Comparison of ENCODE assay signal across 26 mouse cellular contexts in genomic region chr14:29976927-29977326, GRCm38 (mm10). TPM values are rescaled to one million over a fixed set of nuclear protein-coding genes. Genes with fewer than 3 reads are reported as not detected.
DNase-seq lines count a peak whose midpoint lies in the region; ATAC-seq and TF ChIP-seq lines count a peak whose summit lies in the region.
"Had no signal": no experiment of that assay in that cellular context is flagged by ENCODE, and none has a peak within 500 bp of the region (broad histone marks: within the 10 kb centered on the region; RNA-seq: fewer than 3 reads in every experiment).

No protein-coding gene starts in this region.

- peaks cover 51% of the 10 kb centered on the region for H3K36me3 ChIP-seq in intestine, postnatal 0 days (ENCODE audit: control insufficient read depth, insufficient read depth)
- H3K36me3 ChIP-seq in intestine, embryonic 16.5 days (ENCODE audit: control insufficient read depth, insufficient read depth, low read length): peaks cover 31% of the 10 kb centered on the region
- peaks cover 27% of the 10 kb centered on the region for H3K36me3 ChIP-seq in liver, adult 2 months (ENCODE audit: control insufficient read depth, insufficient read depth, low read length)
- peaks cover 33% of the 10 kb centered on the region for H3K36me3 ChIP-seq in liver, embryonic 11.5 days (ENCODE audit: control insufficient read depth, insufficient read depth, low read length)
- peaks cover 43% of the 10 kb centered on the region for H3K36me3 ChIP-seq in liver, postnatal 0 days (replicated peaks; ENCODE audit: insufficient read depth, low read length)
- peaks cover 58% of the 10 kb centered on the region for H3K36me3 ChIP-seq in liver, embryonic 12.5 days

- no peak for TF ChIP-seq POLR2A in liver, adult 2 months (IDR thresholded peaks at IDR 0.05; ENCODE audit: extremely low read depth, insufficient read depth, low read length)

- H3K27ac ChIP-seq in intestine, postnatal 0 days (ENCODE audit: low read depth, low read length): no peak overlapping the region
- no peak overlapping the region for H3K27ac ChIP-seq in intestine, embryonic 16.5 days (ENCODE audit: low read length)
- H3K27ac ChIP-seq in liver, adult 2 months (replicated peaks; ENCODE audit: insufficient read depth, low read depth, low read length): peak overlapping the region; percentile 78
- no peak overlapping the region for H3K27ac ChIP-seq in liver, embryonic 11.5 days (ENCODE audit: low read depth, low read length)
- H3K27ac ChIP-seq in liver, postnatal 0 days (ENCODE audit: low read depth): peak overlapping the region; percentile 71
- no peak overlapping the region for H3K27ac ChIP-seq in liver, embryonic 12.5 days
- H3K27ac ChIP-seq: embryonic facial prominence, embryonic 10.5 days; embryonic facial prominence, embryonic 12.5 days; forebrain, embryonic 13.5 days had no signal

- no peak for TF ChIP-seq CTCF in intestine, postnatal 0 days (IDR thresholded peaks at IDR 0.05; ENCODE audit: low read depth)
- no peak for TF ChIP-seq CTCF in liver, adult 2 months (IDR thresholded peaks at IDR 0.05; ENCODE audit: low read depth, low read length)
- TF ChIP-seq CTCF in liver, postnatal 0 days (IDR thresholded peaks at IDR 0.05; ENCODE audit: low read depth): no peak

- no peak overlapping the region for H3K9ac ChIP-seq in intestine, postnatal 0 days (ENCODE audit: low read depth, low read length)
- H3K9ac ChIP-seq in intestine, embryonic 16.5 days (ENCODE audit: low read depth, low read length): no peak overlapping the region
- no peak overlapping the region for H3K9ac ChIP-seq in liver, adult 2 months (ENCODE audit: low read depth, low read length)
- H3K9ac ChIP-seq in liver, embryonic 11.5 days (ENCODE audit: low read depth, low read length): no peak overlapping the region
- H3K9ac ChIP-seq in liver, postnatal 0 days (replicated peaks): no peak overlapping the region
- no peak overlapping the region for H3K9ac ChIP-seq in liver, embryonic 12.5 days
- H3K9ac ChIP-seq: embryonic facial prominence, embryonic 12.5 days; forebrain, embryonic 13.5 days had no signal

- ATAC-seq in intestine, postnatal 0 days: peak; percentile 24; the same call in 1 of the 2 replicates
- no peak for ATAC-seq in intestine, embryonic 16.5 days
- ATAC-seq in liver, embryonic 11.5 days (replicated peaks; ENCODE audit: low FRiP score): no peak
- peak; percentile 59 for ATAC-seq in liver, postnatal 0 days
- no peak for ATAC-seq in liver, embryonic 12.5 days
- ATAC-seq: activated CD4-positive, CD25-positive, alpha-beta regulatory T cell, adult 4 months; CD4-positive, CD25-positive, alpha-beta regulatory T cell, adult 4 months; forebrain, embryonic 13.5 days; Patski had no signal

- 0 out of 2 replicates have a peak, but pooled peaks have one; percentile 37 for TF ChIP-seq EP300 in liver, postnatal 0 days (IDR thresholded peaks at IDR 0.05; ENCODE audit: low read depth)

- no peak overlapping the region for H3K4me3 ChIP-seq in intestine, postnatal 0 days (ENCODE audit: low read depth, low read length)
- H3K4me3 ChIP-seq in intestine, embryonic 16.5 days (ENCODE audit: low read length): no peak overlapping the region
- no peak overlapping the region for H3K4me3 ChIP-seq in liver, adult 2 months (ENCODE audit: insufficient read depth, low read depth, low read length)
- no peak overlapping the region for H3K4me3 ChIP-seq in liver, embryonic 11.5 days (ENCODE audit: low read depth, low read length)
- no peak overlapping the region for H3K4me3 ChIP-seq in liver, postnatal 0 days (ENCODE audit: low read depth, low read length)
- no peak overlapping the region for H3K4me3 ChIP-seq in liver, embryonic 12.5 days
- H3K4me3 ChIP-seq: embryonic facial prominence, embryonic 10.5 days; embryonic facial prominence, embryonic 12.5 days; forebrain, embryonic 13.5 days had no signal

- H3K27me3 ChIP-seq in intestine, postnatal 0 days (replicated peaks; ENCODE audit: control insufficient read depth, insufficient read depth, low read length): no peaks in the 10 kb centered on the region
- H3K27me3 ChIP-seq in intestine, embryonic 16.5 days (replicated peaks; ENCODE audit: control insufficient read depth, insufficient read depth, low read length): no peaks in the 10 kb centered on the region
- no peaks in the 10 kb centered on the region for H3K27me3 ChIP-seq in liver, adult 2 months (ENCODE audit: control insufficient read depth, insufficient read depth, low read length)
- no peaks in the 10 kb centered on the region for H3K27me3 ChIP-seq in liver, embryonic 11.5 days (replicated peaks; ENCODE audit: control insufficient read depth, insufficient read depth, low read length)
- no peaks in the 10 kb centered on the region for H3K27me3 ChIP-seq in liver, postnatal 0 days (ENCODE audit: insufficient read depth, low read length)
- no peaks in the 10 kb centered on the region for H3K27me3 ChIP-seq in liver, embryonic 12.5 days (replicated peaks)
- H3K27me3 ChIP-seq: CH12.LX; embryonic facial prominence, embryonic 12.5 days; forebrain, embryonic 13.5 days; Patski had no signal

- DNase-seq in liver, adult 2 months (ENCODE audit: extremely low read depth, low read depth, low spot score): peak; percentile 89
- DNase-seq in liver, embryonic 11.5 days (ENCODE audit: low spot score): no peak
- peak; percentile 31 for DNase-seq in liver, postnatal 0 days
- DNase-seq in naive thymus-derived CD4-positive, alpha-beta T cell, adult 2 months (ENCODE audit: low read depth): peak; percentile 18
- no peak for DNase-seq in frontal cortex, postnatal 10 days (ENCODE audit: low spot score in 2 of 2)
- DNase-seq: adrenal gland, adult 8-10 months; adrenal gland, postnatal 14 days; adrenal gland, postnatal 36 days; B cell, adult 2 months; cerebellum, adult 11-12 months; cerebellum, adult 2 months; cerebellum, adult 9-10 months; cerebellum, postnatal 10 days; cerebellum, postnatal 25 days had no signal

- 69% methylated on average over 6 of the region's 6 CpGs for WGBS in intestine, postnatal 0 days
- 94% methylated on average over 6 of the region's 6 CpGs for WGBS in intestine, embryonic 16.5 days
- 28% methylated on average over 6 of the region's 6 CpGs for WGBS in liver, adult 2 months
- WGBS in liver, embryonic 11.5 days: 96% methylated on average over 6 of the region's 6 CpGs
- 55% methylated on average over 6 of the region's 6 CpGs for WGBS in liver, postnatal 0 days (ENCODE audit: insufficient replicate concordance)
- WGBS in liver, embryonic 12.5 days (ENCODE audit: insufficient replicate concordance): 91% methylated on average over 6 of the region's 6 CpGs

- H3K4me2 ChIP-seq in intestine, postnatal 0 days (replicated peaks; ENCODE audit: low read depth): no peak overlapping the region
- no peak overlapping the region for H3K4me2 ChIP-seq in intestine, embryonic 16.5 days (ENCODE audit: low read depth, low read length)
- no peak overlapping the region for H3K4me2 ChIP-seq in liver, embryonic 11.5 days
- no peak overlapping the region for H3K4me2 ChIP-seq in liver, postnatal 0 days (ENCODE audit: low read depth, low read length)
- no peak overlapping the region for H3K4me2 ChIP-seq in liver, embryonic 12.5 days
- H3K4me2 ChIP-seq: embryonic facial prominence, embryonic 12.5 days; forebrain, embryonic 13.5 days had no signal

- H3K79me2 ChIP-seq in liver, adult 2 months (ENCODE audit: control insufficient read depth, insufficient read depth, low read length): peaks cover 7% of the 10 kb centered on the region; the same call in 1 of the 2 replicates

- no peaks in the 10 kb centered on the region; the same call in 1 of the 2 replicates for H3K4me1 ChIP-seq in intestine, postnatal 0 days (replicated peaks; ENCODE audit: control insufficient read depth, insufficient read depth, low read length)
- peaks cover 6% of the 10 kb centered on the region; the same call in 1 of the 2 replicates for H3K4me1 ChIP-seq in intestine, embryonic 16.5 days (ENCODE audit: control insufficient read depth, insufficient read depth, low read length)
- peaks cover 18% of the 10 kb centered on the region for H3K4me1 ChIP-seq in liver, adult 2 months (ENCODE audit: control insufficient read depth, insufficient read depth, low read length)
- H3K4me1 ChIP-seq in liver, embryonic 11.5 days (replicated peaks; ENCODE audit: control insufficient read depth, insufficient read depth, low read length): 0 out of 2 replicates have a peak, but pooled peaks cover 6% of the 10 kb centered on the region
- peaks cover 17% of the 10 kb centered on the region for H3K4me1 ChIP-seq in liver, postnatal 0 days (ENCODE audit: insufficient read depth)
- peaks cover 11% of the 10 kb centered on the region for H3K4me1 ChIP-seq in liver, embryonic 12.5 days

- no peaks in the 10 kb centered on the region for H3K9me3 ChIP-seq in intestine, postnatal 0 days (ENCODE audit: control insufficient read depth)
- H3K9me3 ChIP-seq in intestine, embryonic 16.5 days (ENCODE audit: control insufficient read depth, low read length): 0 out of 2 replicates have a peak, but pooled peaks cover 5% of the 10 kb centered on the region
- peaks cover 4% of the 10 kb centered on the region; the same call in 1 of the 2 replicates for H3K9me3 ChIP-seq in liver, embryonic 11.5 days (ENCODE audit: control insufficient read depth, low read length)
- no peaks in the 10 kb centered on the region; the same call in 1 of the 2 replicates for H3K9me3 ChIP-seq in liver, postnatal 0 days (ENCODE audit: low read length)
- H3K9me3 ChIP-seq in liver, embryonic 12.5 days (replicated peaks): no peaks in the 10 kb centered on the region
- H3K9me3 ChIP-seq: forebrain, embryonic 13.5 days; G1E had no signal

RNA-seq across cellular contexts. Expression of gene Actr8, which starts 1.2 kb away (rescaled TPM):
- 20.1 and 21.6 TPM in 2 replicates for polyA plus RNA-seq in intestine, postnatal 0 days (2015; fragmentation: Nextera tagmentation; extraction: Ambion mirVana)
- 52.3 and 56.1 TPM in 2 replicates for polyA plus RNA-seq in intestine, embryonic 16.5 days (2015; fragmentation: Nextera tagmentation; extraction: Ambion mirVana)
- 35.6 and 37.3 TPM in 2 replicates for total RNA-seq in liver, adult 2 months (2014; rRNA removed)
- 10.5 and 11.3 TPM in 2 replicates for polyA plus RNA-seq in liver, adult 2 months (2012; rRNA removed)
- polyA plus RNA-seq in liver, embryonic 11.5 days (2014; fragmentation: Nextera tagmentation; extraction: Ambion mirVana): 46.7 and 56.3 TPM in 2 replicates
- 15.0 and 15.6 TPM in 2 replicates for polyA plus RNA-seq in liver, postnatal 0 days (2015; fragmentation: Nextera tagmentation; extraction: Ambion mirVana)
- polyA plus RNA-seq in liver, embryonic 12.5 days (2016; fragmentation: Nextera tagmentation; extraction: Ambion mirVana): 32.5 and 36.3 TPM in 2 replicates

RNA-seq across cellular contexts. Expression of gene Selenok, which starts 8.8 kb away (rescaled TPM):
- polyA plus RNA-seq in intestine, postnatal 0 days (2015; fragmentation: Nextera tagmentation; extraction: Ambion mirVana): 313 and 318 TPM in 2 replicates
- 239 and 255 TPM in 2 replicates for polyA plus RNA-seq in intestine, embryonic 16.5 days (2015; fragmentation: Nextera tagmentation; extraction: Ambion mirVana)
- 91.5 and 106 TPM in 2 replicates for total RNA-seq in liver, adult 2 months (2014; rRNA removed)
- 35.8 and 40.8 TPM in 2 replicates for polyA plus RNA-seq in liver, adult 2 months (2012; rRNA removed)
- polyA plus RNA-seq in liver, embryonic 11.5 days (2014; fragmentation: Nextera tagmentation; extraction: Ambion mirVana): 151 and 162 TPM in 2 replicates
- 150 and 157 TPM in 2 replicates for polyA plus RNA-seq in liver, postnatal 0 days (2015; fragmentation: Nextera tagmentation; extraction: Ambion mirVana)
- 133 and 142 TPM in 2 replicates for polyA plus RNA-seq in liver, embryonic 12.5 days (2016; fragmentation: Nextera tagmentation; extraction: Ambion mirVana)

RNA-seq across cellular contexts. Expression of gene Il17rb, which starts 31.8 kb away (rescaled TPM):
- polyA plus RNA-seq in intestine, postnatal 0 days (2015; fragmentation: Nextera tagmentation; extraction: Ambion mirVana): 0.41 and 0.65 TPM in 2 replicates
- 0.77 and 0.92 TPM in 2 replicates for polyA plus RNA-seq in intestine, embryonic 16.5 days (2015; fragmentation: Nextera tagmentation; extraction: Ambion mirVana)
- total RNA-seq in liver, adult 2 months (2014; rRNA removed): 7.7 and 11.5 TPM in 2 replicates
- polyA plus RNA-seq in liver, adult 2 months (2012; rRNA removed): 3.1 and 8.2 TPM in 2 replicates
- polyA plus RNA-seq in liver, embryonic 11.5 days (2014; fragmentation: Nextera tagmentation; extraction: Ambion mirVana): 1.0 and 1.1 TPM in 2 replicates
- 6.2 and 7.1 TPM in 2 replicates for polyA plus RNA-seq in liver, postnatal 0 days (2015; fragmentation: Nextera tagmentation; extraction: Ambion mirVana)
- 0.39 and 0.57 TPM in 2 replicates for polyA plus RNA-seq in liver, embryonic 12.5 days (2016; fragmentation: Nextera tagmentation; extraction: Ambion mirVana)
- polyA plus RNA-seq: G1E had no signal

RNA-seq across cellular contexts. Expression of gene Chdh, which starts 31.9 kb away (rescaled TPM):
- 1.1 and 1.4 TPM in 2 replicates for polyA plus RNA-seq in intestine, postnatal 0 days (2015; fragmentation: Nextera tagmentation; extraction: Ambion mirVana)
- polyA plus RNA-seq in intestine, embryonic 16.5 days (2015; fragmentation: Nextera tagmentation; extraction: Ambion mirVana): 2.1 TPM in 2 replicates
- total RNA-seq in liver, adult 2 months (2014; rRNA removed): 48.1 and 73.5 TPM in 2 replicates
- polyA plus RNA-seq in liver, adult 2 months (2012; rRNA removed): 66.2 and 75.5 TPM in 2 replicates
- 0.15 and 0.22 TPM in 2 replicates for polyA plus RNA-seq in liver, embryonic 11.5 days (2014; fragmentation: Nextera tagmentation; extraction: Ambion mirVana)
- 4.5 and 6.2 TPM in 2 replicates for polyA plus RNA-seq in liver, postnatal 0 days (2015; fragmentation: Nextera tagmentation; extraction: Ambion mirVana)
- 0.25 and 0.26 TPM in 2 replicates for polyA plus RNA-seq in liver, embryonic 12.5 days (2016; fragmentation: Nextera tagmentation; extraction: Ambion mirVana)
- total RNA-seq: CH12.LX had no signal
- polyA plus RNA-seq: forebrain, embryonic 11.5 days; G1E had no signal

Comparison
In these comparisons a context has a peak if more than half of its experiments do, and no peak if none do; other contexts are left out.
1. ATAC-seq: peak in intestine, postnatal 0 days (single experiment) and liver, postnatal 0 days (single experiment); none in intestine, embryonic 16.5 days (single experiment), liver, embryonic 11.5 days (single experiment) and liver, embryonic 12.5 days (single experiment).
2. H3K27ac ChIP-seq: peak in liver, adult 2 months (single experiment) and liver, postnatal 0 days (single experiment); none in intestine, postnatal 0 days (single experiment), intestine, embryonic 16.5 days (single experiment), liver, embryonic 11.5 days (single experiment) and liver, embryonic 12.5 days (single experiment).
3. DNase-seq: peak in liver, adult 2 months (single experiment), liver, postnatal 0 days (single experiment) and naive thymus-derived CD4-positive, alpha-beta T cell, adult 2 months (single experiment); none in liver, embryonic 11.5 days (single experiment) and frontal cortex, postnatal 10 days (0 of 2).